Mouse (Mus musculus) stomach, embryonic 14.5 days (tissue): ENCODE results near the gene Tas2r126. TPM values are rescaled to one million over a fixed set of nuclear protein-coding genes. Genes with fewer than 3 reads are reported as not detected.

Source experiments
- ATAC-seq: fragments of 200-750 bp; cut with Nextera tagmentation; 2 replicates; pipeline ENCODE4 v1.8.0; 2017; ENCODE audit warnings: low read depth, moderate TSS enrichment; ENCODE audit not compliant: insufficient number of reproducible peaks, insufficient read depth, low FRiP score
- H3K27ac ChIP-seq: fragments of 300-500 bp; sonication (generic); 2 replicates; pipeline ENCODE4 v1.5.1; 2014; ENCODE audit warnings: mild to moderate bottlenecking, low read length, moderate library complexity, mixed read lengths
- H3K27me3 ChIP-seq: fragments of 300-500 bp; sonication (generic); 2 replicates; pipeline ENCODE4 v1.6.1; 2014; ENCODE audit warnings: low read length, control low read depth, mixed read lengths; ENCODE audit not compliant: control insufficient read depth, insufficient read depth
- H3K36me3 ChIP-seq: fragments of 300-500 bp; sonication (generic); 2 replicates; pipeline ENCODE4 v1.6.1; 2014; ENCODE audit warnings: mild to moderate bottlenecking, control low read depth, low read length, moderate library complexity, mixed read lengths; ENCODE audit not compliant: control insufficient read depth, insufficient read depth
- H3K4me1 ChIP-seq: fragments of 300-500 bp; sonication (generic); 2 replicates; pipeline ENCODE4 v1.6.1; 2014; ENCODE audit warnings: low read length, control low read depth, mixed read lengths; ENCODE audit not compliant: control insufficient read depth, insufficient read depth
- H3K4me2 ChIP-seq: fragments of 300-500 bp; sonication (generic); replicated peaks from 2 replicates; pipeline ENCODE4 v1.6.1; 2014; ENCODE audit warnings: low read depth, low read length, control low read depth
- H3K4me3 ChIP-seq: fragments of 300-500 bp; sonication (generic); 2 replicates; pipeline ENCODE4 v1.5.1; 2014; ENCODE audit warnings: low read depth, low read length, control low read depth
- H3K9ac ChIP-seq: fragments of 300-500 bp; sonication (generic); replicated peaks from 2 replicates; pipeline ENCODE4 v1.6.1; 2014; ENCODE audit warnings: low read depth, mild to moderate bottlenecking, control low read depth, low read length, moderate library complexity, mixed read lengths
- H3K9me3 ChIP-seq: fragments of 300-500 bp; sonication (generic); 2 replicates; pipeline ENCODE4 v1.6.1; 2016; ENCODE audit warnings: low read depth, low read length, control low read depth; ENCODE audit not compliant: control insufficient read depth
- WGBS: fragments of 180-500 bp; shearing (Covaris S2); extraction: QIAGEN DNeasy Blood & Tissue Kit; methylation state at CpG from one replicate; pipeline ENCODE4 v1.1.7; 2014; 5-methylcytosine and 5-hydroxymethylcytosine counted together
- polyA plus RNA-seq: library from polyadenylated mRNA; unstranded; fragments of >200 nt; fragmentation: Nextera tagmentation; extraction: Ambion mirVana; gene quantifications from 2 replicates; pipeline ENCODE4 v1.2.1, GENCODE M21; 2014

The Tas2r126 gene
- not detected in 2 replicates for polyA plus RNA-seq

- H3K4me1 ChIP-seq, result no peaks in the 10 kb centered on the region
- peak; percentile 56; the same call in 1 of the 2 replicates for ATAC-seq
- no peaks in the 10 kb centered on the region for H3K36me3 ChIP-seq
- H3K27me3 ChIP-seq, result no peaks in the 10 kb centered on the region
- H3K9me3 ChIP-seq, result no peaks in the 10 kb centered on the region
- H3K4me2 ChIP-seq, result no peak within 1 kb of the TSS
- H3K27ac ChIP-seq, result no peak within 1 kb of the TSS
- no peak within 1 kb of the TSS for H3K9ac ChIP-seq
- H3K4me3 ChIP-seq, result no peak within 1 kb of the TSS
- 68% methylated on average over 6 of the region's 6 CpGs for WGBS
These were observed at the start of gene Tas2r126 for GRCm38 (mm10) chr6:42434446-42434845. Tas2r126 (plus strand) TSS chr6:42434535.

- no peaks in the 10 kb centered on the region for H3K4me1 ChIP-seq
- H3K27me3 ChIP-seq, result no peaks in the 10 kb centered on the region
- no peak overlapping the region for H3K9ac ChIP-seq
- no peaks in the 10 kb centered on the region for H3K9me3 ChIP-seq
- H3K4me3 ChIP-seq, result no peak overlapping the region
- H3K36me3 ChIP-seq, result no peaks in the 10 kb centered on the region
- no peak overlapping the region for H3K27ac ChIP-seq
- H3K4me2 ChIP-seq, result no peak overlapping the region
- WGBS, result 68% methylated on average over 4 of the region's 4 CpGs
- ATAC-seq, result no peak
These were observed 48.7 kb upstream of the Tas2r126 start for GRCm38 (mm10) chr6:42385635-42386034.

GRCm38 (mm10) chr6:42391796-42392330 lies 42.5 kb upstream of the Tas2r126 start:
- Histone ChIP-seq H3K36me3 (no peaks in the 10 kb centered on the region), H3K9ac (no peak overlapping the region), H3K4me2 (no peak overlapping the region), H3K4me1 (0 out of 2 replicates have a peak, but pooled peaks cover 8% of the 10 kb centered on the region), H3K27me3 (no peaks in the 10 kb centered on the region), H3K4me3 (no peak overlapping the region), H3K27ac (peak overlapping the region; percentile 0; the same call in 1 of the 2 replicates), H3K9me3 (no peaks in the 10 kb centered on the region)
- ATAC-seq, result no peak
- 20% methylated on average over 2 of the region's 2 CpGs for WGBS

- no peaks in the 10 kb centered on the region for H3K27me3 ChIP-seq
- H3K9ac ChIP-seq, result no peak overlapping the region
- peak; percentile 70; the same call in 1 of the 2 replicates for ATAC-seq
- no peak overlapping the region for H3K4me2 ChIP-seq
- H3K27ac ChIP-seq, result peak overlapping the region; percentile 55; the same call in 1 of the 2 replicates
- H3K9me3 ChIP-seq, result no peaks in the 10 kb centered on the region
- H3K4me1 ChIP-seq, result peaks cover 12% of the 10 kb centered on the region; the same call in 1 of the 2 replicates
- H3K4me3 ChIP-seq, result no peak overlapping the region
- 33% methylated on average over 9 of the region's 9 CpGs for WGBS
- H3K36me3 ChIP-seq, result no peaks in the 10 kb centered on the region
These were observed 38.1 kb upstream of the Tas2r126 start for GRCm38 (mm10) chr6:42395960-42396809.

GRCm38 (mm10) chr6:42397041-42397657 lies 37.2 kb upstream of the Tas2r126 start:
- no peak for ATAC-seq
- Histone ChIP-seq H3K27me3 (no peaks in the 10 kb centered on the region), H3K4me1 (peaks cover 8% of the 10 kb centered on the region; the same call in 1 of the 2 replicates), H3K4me2 (no peak overlapping the region), H3K9ac (no peak overlapping the region), H3K36me3 (no peaks in the 10 kb centered on the region), H3K27ac (peak overlapping the region; percentile 21; the same call in 1 of the 2 replicates), H3K4me3 (no peak overlapping the region), H3K9me3 (no peaks in the 10 kb centered on the region)
- WGBS, result 48% methylated on average over 3 of the region's 3 CpGs

- H3K4me3 ChIP-seq, result no peak overlapping the region
- H3K9me3 ChIP-seq, result no peaks in the 10 kb centered on the region
- 82% methylated on average over 3 of the region's 3 CpGs for WGBS
- H3K27ac ChIP-seq, result no peak overlapping the region
- peaks cover 8% of the 10 kb centered on the region; the same call in 1 of the 2 replicates for H3K4me1 ChIP-seq
- H3K36me3 ChIP-seq, result no peaks in the 10 kb centered on the region
- H3K4me2 ChIP-seq, result no peak overlapping the region
- ATAC-seq, result no peak
- no peak overlapping the region for H3K9ac ChIP-seq
- H3K27me3 ChIP-seq, result no peaks in the 10 kb centered on the region
These were observed 36.0 kb upstream of the Tas2r126 start for GRCm38 (mm10) chr6:42398285-42398684.

GRCm38 (mm10) chr6:42398998-42399397 lies 35.3 kb upstream of the Tas2r126 start:
- H3K9ac ChIP-seq, result no peak overlapping the region
- no peaks in the 10 kb centered on the region for H3K9me3 ChIP-seq
- no peaks in the 10 kb centered on the region for H3K36me3 ChIP-seq
- no peak overlapping the region for H3K4me3 ChIP-seq
- no peak for ATAC-seq
- H3K27ac ChIP-seq, result no peak overlapping the region
- no peak overlapping the region for H3K4me2 ChIP-seq
- peaks cover 8% of the 10 kb centered on the region; the same call in 1 of the 2 replicates for H3K4me1 ChIP-seq
- 97% methylated on average over 1 of the region's 1 CpGs for WGBS
- no peaks in the 10 kb centered on the region for H3K27me3 ChIP-seq

- peaks cover 8% of the 10 kb centered on the region; the same call in 1 of the 2 replicates for H3K4me1 ChIP-seq
- no peak within 1 kb of the TSS for H3K4me2 ChIP-seq
- H3K9me3 ChIP-seq, result no peaks in the 10 kb centered on the region
- H3K4me3 ChIP-seq, result no peak within 1 kb of the TSS
- 92% methylated on average over 1 of the region's 1 CpGs for WGBS
- no peak within 1 kb of the TSS for H3K27ac ChIP-seq
- no peak for ATAC-seq
- H3K36me3 ChIP-seq, result no peaks in the 10 kb centered on the region
- no peaks in the 10 kb centered on the region for H3K27me3 ChIP-seq
- H3K9ac ChIP-seq, result no peak within 1 kb of the TSS
These were observed 34.4 kb upstream of the Tas2r126 start, which contains the start of gene Tas2r143 for GRCm38 (mm10) chr6:42399938-42400337. Tas2r143 (plus strand) TSS chr6:42400238.
